Comparison of ENCODE assay signal across 11 mouse cellular contexts in genomic region chr2:109676618-109676974, GRCm38 (mm10). TPM values are rescaled to one million over a fixed set of nuclear protein-coding genes. Genes with fewer than 3 reads are reported as not detected.
DNase-seq lines count a peak whose midpoint lies in the region; ATAC-seq and TF ChIP-seq lines count a peak whose summit lies in the region.
"Had no signal": no experiment of that assay in that cellular context is flagged by ENCODE, and none has a peak within 500 bp of the region (broad histone marks: within the 10 kb centered on the region; RNA-seq: fewer than 3 reads in every experiment).

No protein-coding gene starts in this region.

- H3K27me3 ChIP-seq in heart, embryonic 12.5 days (replicated peaks), result peaks cover 60% of the 10 kb centered on the region
- peaks cover 44% of the 10 kb centered on the region for H3K27me3 ChIP-seq in E14TG2a.4 (ENCODE audit: insufficient read depth, low read length)
- peaks cover 78% of the 10 kb centered on the region for H3K27me3 ChIP-seq in forebrain, embryonic 10.5 days (ENCODE audit: poor library complexity, severe bottlenecking)
- peaks cover 57% of the 10 kb centered on the region for H3K27me3 ChIP-seq in limb, embryonic 12.5 days

- no peak for TF ChIP-seq CTCF in E14TG2a.4 (conservative IDR thresholded peaks at IDR 0.05; ENCODE audit: low read length)

- no peak overlapping the region for H3K9ac ChIP-seq in heart, embryonic 12.5 days
- no peak overlapping the region for H3K9ac ChIP-seq in limb, embryonic 12.5 days (replicated peaks)

- no peak for ATAC-seq in heart, embryonic 12.5 days (ENCODE audit: insufficient number of reproducible peaks, low FRiP score)
- no peak for ATAC-seq in limb, embryonic 12.5 days (ENCODE audit: insufficient number of reproducible peaks, insufficient read depth, low FRiP score, low TSS enrichment, low read depth)
- ATAC-seq in erythroblast, adult 5-6 weeks (replicated peaks; ENCODE audit: low FRiP score, poor library complexity, severe bottlenecking), result no peak
- no peak for ATAC-seq in megakaryocyte progenitor cell, adult 5-6 weeks (replicated peaks; ENCODE audit: poor library complexity)

- H3K9me3 ChIP-seq in heart, embryonic 12.5 days (replicated peaks), result no peaks in the 10 kb centered on the region
- H3K9me3 ChIP-seq in E14TG2a.4 (ENCODE audit: low read length), result no peaks in the 10 kb centered on the region
- H3K9me3 ChIP-seq in forebrain, embryonic 10.5 days, result no peaks in the 10 kb centered on the region
- H3K9me3 ChIP-seq in limb, embryonic 12.5 days, result no peaks in the 10 kb centered on the region

- DNase-seq in heart, postnatal 25 days (ENCODE audit: low spot score), result no peak
- peak; percentile 15 for DNase-seq in forebrain, embryonic 10.5 days (ENCODE audit: extremely low spot score, low spot score)
- no peak for DNase-seq in adrenal gland, adult 18-20 months (ENCODE audit: low spot score in 2 of 2)
- DNase-seq: thymus, adult 2 months had no signal

- peaks cover 30% of the 10 kb centered on the region for H3K4me1 ChIP-seq in heart, embryonic 12.5 days (replicated peaks)
- H3K4me1 ChIP-seq in E14TG2a.4 (replicated peaks; ENCODE audit: low read depth, low read length), result peaks cover 45% of the 10 kb centered on the region
- H3K4me1 ChIP-seq in forebrain, embryonic 10.5 days, result peaks cover 54% of the 10 kb centered on the region
- H3K4me1 ChIP-seq in limb, embryonic 12.5 days (replicated peaks), result peaks cover 34% of the 10 kb centered on the region

- peak overlapping the region; percentile 93 for H3K4me2 ChIP-seq in heart, embryonic 12.5 days
- H3K4me2 ChIP-seq in limb, embryonic 12.5 days, result peak overlapping the region; percentile 98; the same call in 1 of the 2 replicates

- intact Hi-C loops in heart, postnatal 25 days (cut with DNase I), result no loop called here

- peak overlapping the region; percentile 54; the same call in 1 of the 2 replicates for H3K4me3 ChIP-seq in heart, embryonic 12.5 days
- H3K4me3 ChIP-seq in E14TG2a.4 (replicated peaks; ENCODE audit: low read length), result peak overlapping the region; percentile 86
- H3K4me3 ChIP-seq in forebrain, embryonic 10.5 days, result peak overlapping the region; percentile 64
- peak overlapping the region; percentile 52; the same call in 1 of the 2 replicates for H3K4me3 ChIP-seq in limb, embryonic 12.5 days (replicated peaks)

- H3K27ac ChIP-seq in heart, embryonic 12.5 days (ENCODE audit: poor library complexity, severe bottlenecking), result no peak overlapping the region
- no peak overlapping the region for H3K27ac ChIP-seq in forebrain, embryonic 10.5 days
- no peak overlapping the region for H3K27ac ChIP-seq in limb, embryonic 12.5 days
- H3K27ac ChIP-seq: gastrocnemius, adult 2 months had no signal

- WGBS in heart, embryonic 12.5 days, result 1% methylated on average over 5 of the region's 6 CpGs
- WGBS in forebrain, embryonic 10.5 days, result 0% methylated on average over 5 of the region's 6 CpGs
- under 1% methylated on average over 5 of the region's 6 CpGs for WGBS in limb, embryonic 12.5 days

- no peaks in the 10 kb centered on the region for H3K36me3 ChIP-seq in heart, embryonic 12.5 days
- H3K36me3 ChIP-seq in E14TG2a.4 (ENCODE audit: insufficient read depth, low read length), result no peaks in the 10 kb centered on the region
- no peaks in the 10 kb centered on the region for H3K36me3 ChIP-seq in forebrain, embryonic 10.5 days (replicated peaks)
- H3K36me3 ChIP-seq in limb, embryonic 12.5 days, result no peaks in the 10 kb centered on the region

RNA-seq across cellular contexts. Expression of gene Bdnf, which starts 2.1 kb away (rescaled TPM):
- polyA plus RNA-seq in heart, embryonic 12.5 days (2016; fragmentation: Nextera tagmentation; extraction: Ambion mirVana), result 1.2 TPM in 2 replicates
- total RNA-seq in heart, postnatal 25 days (2021), result 1 to 10 TPM; 3.8 to 5.5 TPM
- 1.9 TPM in 2 replicates for polyA plus RNA-seq in forebrain, embryonic 10.5 days (2016; fragmentation: Nextera tagmentation; extraction: Ambion mirVana)
- 4.5 and 5.2 TPM in 2 replicates for polyA plus RNA-seq in limb, embryonic 12.5 days (2016; fragmentation: Nextera tagmentation; extraction: Ambion mirVana)
- not detected in 2 replicates for total RNA-seq in erythroblast, adult 5-6 weeks (2015; ENCODE audit: low replicate concordance)
- not detected in 2 replicates for total RNA-seq in erythroblast, adult 5-6 weeks (2017; ENCODE audit: low replicate concordance)
- total RNA-seq in adrenal gland, adult 18-20 months (2021), result under 1 TPM; 0.13 to 0.16 TPM
- total RNA-seq in megakaryocyte progenitor cell, adult 5-6 weeks (2015), result not detected in 2 replicates
- total RNA-seq in megakaryocyte progenitor cell, adult 5-6 weeks (2017), result not detected in 2 replicates
- total RNA-seq: megakaryocyte, adult 5-6 weeks had no signal

Comparison
In these comparisons a context has a peak if more than half of its experiments do, and no peak if none do; other contexts are left out.
1. RNA of gene Bdnf, which starts 2.1 kb away (total RNA-seq): 3.8 to 5.5 TPM in heart, postnatal 25 days; 0.13 to 0.16 TPM in adrenal gland, adult 18-20 months, not detected in erythroblast, adult 5-6 weeks and not detected in megakaryocyte progenitor cell, adult 5-6 weeks; every median in the first group is over 4 times any median in the second.
2. Peak in every context shown above with its lines, with median percentiles within 50 percentile points of each other: H3K4me3 ChIP-seq.